Mouse (Mus musculus): ENCODE results near the gene Gm28510.
"Not testable (repeated sequence)": the region's sequence is repeated elsewhere in the genome, so short reads cannot be mapped to it uniquely, and the experiment has no call there.

Gene Gm28510

GRCm38 (mm10) chrY:10412437-10412836, at the start of gene Gm28510:
TSS of gene Gm28510 (plus strand) at chrY:10412737.
- DNase-seq (ENCODE audit: low spot score), result not testable (repeated sequence)
